Mouse (Mus musculus) retina, adult 2 months (tissue): Measurements from ENCODE around the gene Spef1.

ENCODE experiments used
- DNase-seq: peaks from one replicate; pipeline ENCODE4 v3.0.0-alpha.2; 2012; ENCODE audit warnings: low read depth, low spot score

Spef1 gene

GRCm38 (mm10) chr2:131125157-131125963 is 61.7 kb downstream of the Spef1 start:
- no peak for DNase-seq

- DNase-seq = no peak
Measured at GRCm38 (mm10) chr2:131124166-131124565, 62.9 kb downstream of the Spef1 start.
